Mouse (Mus musculus) layer of hippocampus, adult 18-20 months (tissue): ENCODE data around the gene Fkbp7. TPM values are rescaled to one million over a fixed set of nuclear protein-coding genes. Genes with fewer than 3 reads are reported as not detected.
A peak's percentile ranks its signal among the peaks of the same experiment; 100 is the strongest.

ENCODE experiments used
- DNase-seq, 2 experiments: peaks; one replicate each; pipeline ENCODE4 v3.0.0; 2022; ENCODE audit warnings: low spot score in 2 of 2
- long read RNA-seq: library from polyadenylated mRNA; stranded (forward); transcript quantifications from one replicate; pipeline ENCODE4 v2.0.0, GENCODE M21; 2021
- total RNA-seq, 2 experiments: library from RNA; stranded (reverse); gene quantifications; 2 replicates each; pipeline ENCODE4 v1.2.3; 2021

Gene Fkbp7
- 1 to 10 TPM; 5.2 to 5.3 TPM for total RNA-seq
- long read RNA-seq, partial matches to known transcripts, result 0 of 1 reads
- long read RNA-seq, other reads (novel, unspliced or antisense), result 0 of 1 reads

DNA sequence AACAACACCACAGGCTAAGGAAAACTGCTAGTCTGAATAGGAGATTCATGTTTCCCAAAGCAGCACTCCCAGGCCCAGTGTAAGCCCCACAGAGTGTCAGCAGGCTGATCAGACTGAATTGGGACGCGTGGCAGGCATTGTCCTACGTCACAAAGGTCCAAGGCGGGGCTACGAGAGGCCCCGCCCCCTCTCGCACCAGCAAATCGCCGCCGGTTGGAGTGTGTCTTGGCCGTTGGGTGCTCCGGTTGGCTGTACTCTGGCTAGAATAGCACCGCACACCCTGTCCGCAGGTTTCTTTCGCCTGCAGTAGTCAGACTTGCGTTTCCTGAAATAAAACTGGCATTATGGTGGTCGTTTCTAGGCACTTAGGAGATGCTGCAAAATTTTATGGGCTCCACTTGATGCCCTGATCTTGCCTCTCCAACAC is at the start of gene Fkbp7:
Fkbp7 (minus strand) TSS at position 151 of the 427 bp plus-strand sequence.
- DNase-seq, result peak; percentile 86 to 94

DNA sequence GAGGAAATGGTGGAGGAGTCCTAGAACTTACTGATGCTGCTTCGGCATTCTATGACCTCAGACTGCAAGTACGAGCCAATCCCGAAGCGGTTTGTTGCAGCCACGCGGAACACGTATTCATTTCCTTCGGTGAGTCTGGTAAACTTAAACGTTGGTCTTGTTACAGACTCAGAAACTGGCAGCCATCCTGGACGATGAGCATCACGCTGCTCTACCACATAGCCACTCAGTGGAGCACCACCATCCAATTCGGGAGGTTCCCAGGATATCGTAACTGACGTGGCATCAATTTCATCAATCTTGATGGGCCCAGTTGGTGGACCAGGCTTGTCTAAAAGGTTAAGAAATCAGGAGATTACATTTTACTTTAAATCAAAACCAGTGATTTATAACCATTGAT is 46.7 kb upstream of the Fkbp7 start:
- no peak for DNase-seq

DNA sequence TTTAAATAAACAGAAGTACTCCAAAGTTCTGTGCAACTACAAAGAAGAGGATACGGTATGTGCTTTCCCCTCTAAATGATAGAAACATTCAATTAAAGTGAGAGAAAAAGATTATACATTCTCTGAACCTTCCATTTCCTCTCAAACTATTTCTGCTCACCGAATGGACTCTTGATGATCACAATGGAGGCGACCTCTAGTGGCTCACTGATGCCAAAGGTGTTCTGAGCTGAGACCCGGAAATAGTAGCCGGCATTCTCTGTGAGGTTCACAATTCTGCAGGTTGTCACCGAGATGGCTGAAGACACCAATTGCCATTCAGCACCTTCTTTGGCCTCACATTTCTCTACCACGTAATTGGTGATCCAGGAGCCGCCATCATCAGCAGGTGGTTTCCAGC is 42.1 kb upstream of the Fkbp7 start:
- DNase-seq, result no peak

DNA sequence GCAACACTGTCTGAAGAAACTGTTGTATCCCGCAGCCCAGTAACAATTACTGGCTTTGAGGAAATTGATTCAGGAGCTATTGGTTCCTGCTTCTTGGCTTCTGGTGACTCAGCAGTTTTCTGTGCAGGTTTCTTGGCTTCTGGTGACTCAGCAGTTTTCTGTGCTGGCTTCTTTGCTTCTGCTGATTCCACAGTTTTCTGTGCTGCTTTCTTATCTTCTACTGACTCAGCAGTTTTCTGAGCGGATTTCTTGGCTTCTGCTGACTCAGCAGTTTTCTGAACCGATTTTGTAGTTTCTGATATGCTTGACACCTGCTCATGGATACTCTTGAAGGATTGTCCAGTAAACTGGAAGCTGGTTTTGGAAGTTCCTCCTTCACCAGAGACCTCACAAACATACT is 35.6 kb upstream of the Fkbp7 start:
- DNase-seq, result no peak

DNA sequence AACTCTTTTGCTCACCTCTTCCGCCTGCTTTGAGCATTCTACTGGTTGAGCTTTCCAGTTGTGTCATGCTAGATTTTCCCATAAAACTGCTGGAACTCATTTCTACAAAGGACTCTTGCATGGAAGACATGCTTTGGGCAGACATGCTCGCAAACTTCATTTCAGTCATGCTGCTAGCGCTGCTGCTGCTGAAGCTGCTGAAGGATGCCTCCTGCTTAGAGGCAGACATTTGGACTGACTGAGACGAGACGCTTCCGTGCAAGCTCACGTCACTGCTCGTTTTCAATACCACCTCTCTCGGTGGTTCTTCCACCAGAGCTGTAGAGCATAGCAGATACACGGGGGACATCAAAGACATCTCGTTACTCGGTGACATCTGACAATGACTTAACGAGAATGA is 32.7 kb upstream of the Fkbp7 start:
- no peak for DNase-seq

DNA sequence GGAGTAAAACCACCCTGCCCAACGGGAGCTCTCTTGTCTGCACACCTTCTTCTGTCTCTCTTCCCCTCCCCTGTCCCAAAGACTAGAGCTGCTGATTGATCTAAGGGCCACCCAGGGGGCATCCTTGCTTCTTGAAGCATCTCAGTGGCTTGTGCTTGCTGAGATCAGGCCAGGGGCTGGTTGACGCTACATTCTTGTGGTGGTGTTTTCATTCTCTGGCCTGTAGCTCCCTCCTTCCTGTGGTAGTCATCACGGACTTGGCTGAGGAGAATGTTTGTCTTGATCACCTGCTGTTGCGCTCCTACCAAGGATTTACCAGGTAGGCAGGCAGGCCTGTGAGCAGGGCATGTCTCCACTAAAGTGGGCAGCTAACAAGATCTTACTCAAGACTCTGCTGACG is 29.8 kb upstream of the Fkbp7 start:
- no peak for DNase-seq

DNA sequence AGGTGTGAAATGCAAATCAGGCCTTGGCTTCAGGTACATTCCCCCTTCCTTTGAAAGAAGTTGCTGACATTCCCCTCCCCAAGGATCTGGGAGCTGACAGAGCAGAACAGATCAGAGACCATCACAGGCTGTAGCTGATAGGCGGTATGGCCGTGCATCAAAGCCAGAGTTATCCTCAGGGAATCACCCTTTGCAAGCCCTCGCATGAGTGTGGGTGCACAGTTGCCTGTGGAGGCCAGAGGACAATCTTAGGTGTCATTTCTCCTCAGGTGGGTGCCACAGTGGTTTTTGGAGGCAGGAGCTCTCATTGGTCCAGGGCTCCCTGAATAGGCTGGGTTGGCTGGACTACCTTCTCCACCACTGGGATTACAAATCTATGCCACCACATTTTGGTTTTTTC is 29.3 kb upstream of the Fkbp7 start:
- DNase-seq, result no peak

DNA sequence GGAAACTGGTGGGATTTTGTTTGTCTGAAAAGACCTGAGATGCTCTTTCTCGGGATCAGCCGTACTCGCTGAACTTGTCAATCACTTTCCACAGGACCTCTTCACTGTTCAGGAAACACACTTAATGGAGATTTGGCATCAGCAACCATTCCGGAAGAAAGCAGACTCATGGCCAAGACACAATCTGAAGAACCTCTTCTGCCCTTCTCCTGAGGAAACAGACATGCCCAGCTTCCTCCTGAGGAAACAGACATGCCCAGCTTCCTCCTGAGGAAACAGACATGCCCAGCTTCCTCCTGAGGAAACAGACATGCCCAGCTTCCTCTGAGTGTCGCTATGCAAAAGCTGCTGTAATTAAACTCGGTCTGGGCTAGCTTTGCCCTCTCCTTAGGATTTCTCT is 22.4 kb upstream of the Fkbp7 start:
- no peak for DNase-seq

DNA sequence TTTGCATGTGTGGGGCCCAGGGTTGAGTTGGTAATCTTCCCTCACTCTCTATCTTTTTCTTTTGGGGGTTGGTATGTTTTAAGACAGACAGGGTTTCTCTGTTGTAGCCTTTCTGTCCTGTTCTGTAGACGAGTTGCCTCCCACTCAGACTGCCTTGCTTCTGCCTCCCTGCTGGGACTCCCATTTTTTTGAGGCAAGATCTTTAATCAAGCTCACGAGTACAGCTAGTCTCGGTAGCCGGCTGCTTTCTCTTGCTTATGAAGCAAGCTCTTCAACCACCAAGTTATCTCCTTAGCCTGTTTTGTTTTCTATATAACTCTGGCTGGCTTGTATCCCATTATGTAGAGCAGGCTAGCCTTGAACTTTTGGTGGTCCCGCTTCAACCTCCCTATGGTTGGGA is 20.8 kb upstream of the Fkbp7 start:
- peak in 1 of 2 experiments; percentile 35 for DNase-seq

DNA sequence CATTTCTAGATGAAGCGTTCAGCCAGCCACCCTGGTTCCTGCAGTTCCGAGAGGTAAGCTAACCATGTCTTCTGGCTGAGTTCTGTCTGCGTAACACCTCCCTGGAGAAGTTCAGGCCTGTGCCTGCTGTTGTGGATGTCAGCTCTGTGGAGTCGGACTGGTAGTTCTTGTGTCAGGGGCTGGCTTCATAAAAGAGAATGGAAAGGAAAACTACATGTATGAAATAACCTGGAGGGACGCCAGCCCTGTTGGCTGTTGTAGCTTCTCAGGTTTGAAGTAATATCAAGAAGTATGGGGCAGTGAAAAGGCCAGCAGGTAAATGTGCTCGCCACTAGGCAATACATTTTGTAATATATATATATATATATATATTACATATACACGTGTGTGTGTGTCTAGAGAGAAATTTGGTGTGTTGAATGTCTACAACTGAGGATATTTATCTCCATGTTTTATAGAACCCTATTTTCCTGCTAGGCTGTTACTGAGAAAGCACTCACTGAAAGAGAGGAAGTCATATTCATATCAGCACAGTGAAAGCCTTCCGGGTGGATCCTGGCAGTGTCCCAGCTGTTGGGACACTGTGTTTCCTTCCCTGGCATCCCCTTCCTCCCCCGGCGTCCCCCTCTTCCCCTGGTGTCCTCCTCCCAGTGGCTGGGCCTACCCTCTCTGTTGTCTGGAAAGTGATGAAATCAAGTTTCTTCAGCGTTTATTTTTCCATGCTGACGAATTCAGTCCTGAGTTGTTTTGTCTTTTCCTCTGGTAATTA is 17.7 kb upstream of the Fkbp7 start:
- no peak for DNase-seq

DNA sequence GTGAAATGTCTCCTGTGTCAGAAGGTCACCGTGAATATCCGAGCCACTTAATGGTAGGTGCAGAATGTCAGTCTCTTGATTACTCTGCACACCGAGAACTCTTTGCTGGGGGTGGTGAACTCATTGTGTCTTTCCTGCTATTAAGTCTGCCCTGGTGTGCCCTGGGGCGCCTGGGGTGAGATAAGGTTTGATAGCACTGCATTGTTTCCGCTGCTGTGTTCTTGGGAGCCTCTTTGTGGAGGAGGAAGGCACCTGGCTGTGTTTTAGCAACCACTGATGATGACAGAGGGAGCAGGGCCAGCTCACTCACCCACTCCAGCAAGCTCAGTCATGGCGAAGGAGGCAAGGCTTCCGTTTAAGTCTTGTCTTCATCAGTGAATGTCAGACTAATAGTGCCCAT is 15.2 kb upstream of the Fkbp7 start:
- no peak for DNase-seq

DNA sequence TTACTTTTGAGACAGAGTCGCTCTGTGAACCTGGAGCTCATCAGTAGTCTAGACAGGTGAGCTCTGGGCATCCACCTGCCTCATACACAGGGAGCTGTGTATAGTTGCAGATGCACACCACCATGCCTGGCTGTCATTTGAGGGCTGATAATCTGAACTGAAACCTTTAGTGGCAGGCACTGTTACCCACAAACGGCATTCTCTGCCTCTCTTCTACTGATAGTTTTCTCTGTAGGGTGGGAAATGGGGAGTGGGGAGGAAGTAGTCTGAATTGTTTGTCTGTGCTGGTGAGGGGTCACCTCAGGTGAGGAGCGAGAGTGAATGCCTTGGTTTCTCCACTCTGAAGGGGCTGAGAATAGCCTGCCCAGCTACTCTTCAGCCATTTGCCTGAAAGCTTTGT is 14.7 kb upstream of the Fkbp7 start:
- DNase-seq, result no peak

DNA sequence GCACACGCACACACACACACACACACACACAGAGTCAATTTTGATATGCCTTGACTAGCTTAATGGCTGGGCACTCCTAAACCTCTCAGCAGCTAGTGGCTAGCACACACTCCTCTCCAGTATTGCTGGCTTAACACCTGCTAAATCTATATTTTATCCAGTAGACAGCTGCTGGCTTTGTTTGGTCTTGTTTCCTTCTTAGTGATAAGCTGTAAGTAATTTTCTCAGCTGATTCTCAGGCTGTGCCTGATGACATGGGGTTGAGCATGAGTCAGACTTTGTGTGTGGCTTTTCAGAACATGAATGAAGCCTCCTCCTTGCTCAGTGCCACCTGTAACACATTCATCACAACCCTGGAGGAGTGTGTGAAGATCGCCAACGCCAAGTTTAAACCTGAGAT is 14.1 kb upstream of the Fkbp7 start:
- DNase-seq, result no peak

DNA sequence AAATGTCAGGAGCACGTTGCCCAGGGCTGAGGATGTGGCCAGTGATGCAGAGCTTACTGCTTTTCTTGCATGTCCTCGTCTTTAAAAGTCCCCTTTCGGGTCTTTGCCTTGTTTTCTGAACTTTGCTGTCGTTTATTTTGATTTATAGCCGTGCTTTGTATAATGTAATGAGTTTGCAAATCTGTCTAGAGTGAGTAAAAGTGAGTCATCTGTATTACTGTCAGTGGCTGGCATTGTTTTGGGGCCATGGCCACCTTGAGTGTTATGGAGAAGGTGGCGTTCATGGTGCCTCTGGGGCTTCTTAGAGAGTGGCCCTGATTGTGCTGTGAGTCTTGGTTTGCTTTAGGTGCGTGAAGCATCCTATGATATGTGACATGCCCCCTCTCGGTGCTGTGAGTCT is 9.4 kb upstream of the Fkbp7 start:
- DNase-seq, result no peak

DNA sequence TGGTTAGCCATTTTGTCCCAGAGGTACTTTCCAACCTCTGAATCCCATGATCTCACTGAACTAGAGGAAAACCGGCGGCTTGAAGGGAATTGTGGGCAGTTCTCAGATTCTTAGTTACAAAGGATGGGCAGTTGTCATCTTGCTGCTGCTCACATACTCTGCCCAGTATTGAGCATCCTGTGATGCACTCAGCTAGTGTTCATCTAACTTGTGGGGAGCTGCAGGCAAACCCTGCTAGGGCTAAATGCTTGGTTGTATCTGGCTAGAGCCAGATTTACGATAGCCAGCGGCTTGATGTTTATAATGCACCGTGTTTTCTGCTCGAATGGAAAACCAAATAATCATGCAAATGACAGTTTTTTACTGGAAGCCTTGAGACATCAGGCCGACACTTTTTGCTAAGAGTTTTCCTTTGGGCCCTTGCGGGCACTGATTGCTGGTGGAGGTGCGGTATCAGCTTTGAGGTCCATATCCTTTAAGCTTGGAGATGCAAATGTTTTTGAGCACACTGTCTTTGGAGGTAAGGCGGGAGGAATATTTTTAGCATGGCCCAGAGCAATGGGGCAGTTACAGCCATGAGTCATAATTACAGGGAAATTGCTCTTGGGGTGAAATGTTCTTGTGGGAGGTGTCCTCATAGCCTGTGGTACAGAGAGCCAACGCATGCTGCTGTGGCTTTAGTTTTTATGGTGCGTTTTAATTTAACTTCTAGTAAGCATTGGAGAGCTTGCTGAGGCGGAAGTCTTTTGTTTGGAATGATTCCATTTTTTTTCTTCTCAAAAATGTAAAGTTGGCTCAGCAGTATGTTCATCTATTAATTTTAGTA is 3.7 kb upstream of the Fkbp7 start:
- no peak for DNase-seq

DNA sequence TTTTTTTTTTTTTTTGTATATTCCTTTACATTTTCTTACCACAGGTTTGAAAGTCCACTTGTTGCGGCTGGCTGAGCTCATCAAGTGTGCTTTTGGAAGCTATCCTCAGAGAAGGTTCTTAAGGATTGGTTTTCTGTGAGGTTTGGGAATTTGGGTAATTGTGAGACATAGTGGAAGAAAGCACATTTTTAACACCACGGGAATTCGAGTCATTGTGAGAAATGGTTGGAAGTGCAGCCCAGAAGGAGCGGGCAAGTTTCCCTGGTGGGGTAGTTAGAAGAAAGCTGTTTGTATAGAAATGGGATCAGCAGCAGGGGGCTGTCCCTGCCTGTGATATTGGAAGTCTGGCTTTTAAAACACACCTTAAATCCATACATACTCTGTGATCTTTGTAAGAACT is 3.0 kb upstream of the Fkbp7 start:
- no peak for DNase-seq

DNA sequence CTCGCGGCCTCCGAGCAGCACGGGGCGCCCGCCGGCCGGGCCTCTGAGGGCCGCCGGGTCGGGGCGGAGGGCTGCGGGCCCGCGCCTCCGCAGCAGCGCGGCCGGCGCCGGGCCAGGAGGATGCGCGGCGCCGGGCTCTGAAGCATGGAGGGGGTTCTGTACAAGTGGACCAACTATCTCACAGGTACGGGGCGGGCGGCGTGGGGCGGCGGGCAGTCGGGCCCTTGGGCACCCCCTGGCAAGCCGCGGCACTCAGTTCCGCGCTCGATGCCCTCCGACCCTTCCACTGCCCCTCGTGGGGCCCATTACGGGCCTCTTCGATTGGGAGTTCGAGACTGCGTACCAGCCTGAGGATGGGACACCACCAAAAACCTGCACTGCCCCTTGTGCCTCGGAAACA is 2.5 kb upstream of the Fkbp7 start:
- no peak for DNase-seq

DNA sequence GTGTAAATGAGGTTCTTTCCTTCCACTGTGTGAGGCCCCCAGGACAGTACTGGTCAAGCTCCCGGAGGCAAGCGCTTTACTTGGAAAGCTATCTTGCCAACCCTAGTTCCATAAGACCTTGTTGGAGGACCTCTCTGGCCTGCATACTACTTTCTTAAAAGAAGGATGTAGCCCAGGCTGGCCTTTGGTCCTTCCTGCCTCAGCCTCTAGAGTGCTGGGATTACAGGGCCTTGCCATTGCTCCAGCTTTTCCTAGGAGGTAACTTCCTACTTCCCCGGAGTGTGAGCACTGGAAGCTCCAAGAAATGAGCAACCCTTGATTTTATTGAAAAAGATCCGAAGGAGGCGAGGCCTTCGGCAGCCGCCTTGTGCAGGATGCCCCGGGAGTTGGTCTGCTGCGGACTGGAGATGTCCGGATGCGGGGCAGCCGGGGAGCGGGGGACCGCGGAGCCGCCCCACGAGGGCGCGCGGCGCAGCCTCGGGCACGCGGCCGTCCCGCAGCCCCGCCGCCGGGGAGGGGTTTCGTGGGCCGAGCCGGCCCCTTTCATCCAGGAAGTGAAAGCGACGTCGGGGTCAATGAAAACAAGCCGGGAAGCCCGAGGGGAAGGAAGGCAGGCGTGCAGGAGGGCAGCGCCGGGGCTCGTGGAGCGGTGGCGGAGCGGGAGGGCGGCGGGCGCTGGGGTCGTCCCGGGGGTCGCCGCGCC is 2.0 kb upstream of the Fkbp7 start, which contains the start of gene Plekha3:
Plekha3 (plus strand) TSS at position 557 of the 703 bp plus-strand sequence.
- DNase-seq, result peak; percentile 81 to 88

DNA sequence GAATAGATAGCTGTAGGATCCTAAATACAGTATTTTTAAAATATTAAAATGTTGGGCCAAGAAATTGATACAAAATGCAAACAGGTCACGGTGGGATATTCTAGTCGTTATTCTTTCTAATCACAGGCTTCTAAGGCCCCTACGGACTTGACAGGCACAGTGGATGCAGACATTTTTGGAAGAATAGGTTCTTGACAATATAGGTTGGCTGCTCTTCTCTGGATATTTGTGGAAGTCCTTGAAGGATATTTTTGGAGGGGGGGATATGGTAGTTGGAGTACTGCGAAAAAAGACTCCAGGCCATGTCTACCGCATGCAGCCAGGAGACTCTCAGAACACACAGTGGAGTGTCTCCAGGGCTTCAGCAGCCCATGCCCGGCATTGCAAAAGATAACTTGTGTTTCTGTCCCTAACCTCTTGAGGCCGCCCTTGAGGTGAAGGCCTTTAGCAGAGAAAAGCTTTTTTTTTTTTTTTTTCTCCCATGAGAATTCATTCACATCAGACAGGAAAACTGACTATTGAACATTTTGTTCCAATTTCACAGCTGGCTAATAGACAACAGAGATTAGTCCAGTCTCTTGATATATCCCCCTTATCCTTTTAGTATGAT is 661 bp upstream of the Fkbp7 start:
- no peak for DNase-seq

DNA sequence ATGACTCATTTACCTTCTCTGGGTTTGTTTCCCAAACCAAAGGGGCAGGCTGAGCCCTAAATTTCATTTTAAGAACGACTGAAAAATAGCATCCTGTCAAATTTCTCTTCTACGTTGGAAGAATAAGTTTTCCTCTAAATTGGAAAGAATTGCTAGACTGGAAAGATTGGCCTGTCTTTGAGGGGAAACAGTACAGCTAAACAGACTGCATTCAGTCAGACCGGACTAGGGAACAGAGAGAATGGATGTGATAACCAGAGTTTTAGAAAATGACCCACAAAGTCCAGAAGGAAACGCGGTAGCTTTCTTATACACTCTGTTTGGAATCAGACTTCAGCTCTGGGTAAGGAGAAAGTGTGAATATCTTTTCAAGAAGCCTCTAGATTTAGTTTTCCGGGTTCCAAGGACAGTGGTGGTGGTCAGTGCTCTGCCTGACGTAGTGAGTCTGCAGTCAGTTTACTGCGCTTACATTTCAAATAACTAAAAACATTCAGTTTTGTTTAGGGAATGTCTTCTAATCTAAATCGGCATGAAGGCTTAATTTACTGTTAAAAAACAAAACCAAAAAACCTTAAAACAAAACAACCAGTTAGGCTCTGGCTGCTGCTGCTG is 676 bp downstream of the Fkbp7 start:
- DNase-seq, result no peak

DNA sequence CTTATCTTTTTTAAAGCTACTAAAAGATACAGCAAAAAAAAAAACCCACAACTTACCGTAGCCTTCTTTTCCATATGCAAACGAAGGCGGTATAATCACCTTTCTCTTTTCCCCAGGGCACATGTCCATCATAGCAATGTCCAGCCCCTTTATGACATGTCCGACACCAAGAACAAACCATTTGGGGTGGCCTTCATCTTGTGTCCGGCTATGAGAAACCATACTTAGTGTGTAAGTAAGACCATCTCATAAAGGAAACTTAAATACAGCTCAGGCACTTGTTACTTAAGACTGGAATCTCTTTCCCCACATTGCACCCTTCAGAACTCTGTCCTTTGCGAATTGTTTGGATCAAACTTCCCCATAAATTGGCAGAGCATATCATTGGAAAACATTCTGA is 1.3 kb downstream of the Fkbp7 start:
- DNase-seq, result no peak
